Mouse (Mus musculus) kidney, adult 9 months (tissue): ENCODE results near the gene Prpf19.

Experiments
- DNase-seq: peaks from one replicate; pipeline ENCODE4 v3.0.0; 2022

Gene Prpf19

GRCm38 (mm10) chr19:10895016-10895528 lies at the start of gene Prpf19:
Gene Prpf19, plus strand, starts transcription at chr19:10895231.
- peak; percentile 98 for DNase-seq

GRCm38 (mm10) chr19:10845454-10845853 lies 49.6 kb upstream of the Prpf19 start:
- DNase-seq = no peak

DNA sequence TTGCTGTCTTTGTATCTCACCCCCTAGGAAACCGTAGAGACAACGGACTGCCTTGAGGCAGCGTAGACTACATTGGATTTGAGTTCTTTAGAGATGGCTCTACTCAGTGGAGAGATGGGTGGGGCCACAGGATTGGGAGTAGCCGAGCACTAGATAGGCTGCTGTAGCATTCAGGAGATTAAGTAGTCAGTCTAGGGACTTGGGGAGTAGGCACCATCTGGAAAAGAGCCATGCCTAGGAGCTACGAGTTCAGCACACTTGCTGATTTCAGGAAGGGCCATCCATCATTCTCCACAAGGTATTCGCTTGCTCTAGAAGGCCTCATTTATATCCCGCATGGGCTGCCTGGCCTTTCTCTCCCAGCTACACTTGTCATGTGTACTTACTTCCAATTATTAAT lies 48.9 kb upstream of the Prpf19 start:
- no peak for DNase-seq

GRCm38 (mm10) chr19:10847311-10848087 lies 47.5 kb upstream of the Prpf19 start:
- DNase-seq = peak; percentile 38

DNA sequence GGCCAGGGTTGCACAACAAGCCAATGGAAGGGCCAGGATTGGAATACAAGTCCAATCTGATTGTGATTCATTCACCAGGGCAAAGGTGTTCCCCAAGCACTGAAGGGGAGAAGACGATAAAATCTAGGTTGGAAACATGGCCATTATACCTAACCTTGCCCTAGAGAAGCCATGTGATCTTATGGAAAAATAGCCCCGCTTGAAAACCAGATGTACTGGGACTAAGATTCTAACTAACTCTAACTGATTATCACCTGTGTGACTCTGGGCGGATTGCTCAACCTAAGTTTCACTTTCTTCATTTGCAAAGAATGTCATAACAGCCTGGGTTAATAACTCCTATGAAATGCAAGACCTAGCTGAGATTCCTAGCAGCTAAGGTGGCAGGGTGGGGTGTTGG lies 39.6 kb upstream of the Prpf19 start:
- no peak for DNase-seq

GRCm38 (mm10) chr19:10856520-10856919 lies 38.5 kb upstream of the Prpf19 start:
- DNase-seq = no peak

GRCm38 (mm10) chr19:10860072-10860497 lies 34.9 kb upstream of the Prpf19 start:
- DNase-seq = no peak

GRCm38 (mm10) chr19:10866351-10866750 lies 28.7 kb upstream of the Prpf19 start:
- no peak for DNase-seq

GRCm38 (mm10) chr19:10867946-10868622 lies 26.9 kb upstream of the Prpf19 start:
- no peak for DNase-seq

DNA sequence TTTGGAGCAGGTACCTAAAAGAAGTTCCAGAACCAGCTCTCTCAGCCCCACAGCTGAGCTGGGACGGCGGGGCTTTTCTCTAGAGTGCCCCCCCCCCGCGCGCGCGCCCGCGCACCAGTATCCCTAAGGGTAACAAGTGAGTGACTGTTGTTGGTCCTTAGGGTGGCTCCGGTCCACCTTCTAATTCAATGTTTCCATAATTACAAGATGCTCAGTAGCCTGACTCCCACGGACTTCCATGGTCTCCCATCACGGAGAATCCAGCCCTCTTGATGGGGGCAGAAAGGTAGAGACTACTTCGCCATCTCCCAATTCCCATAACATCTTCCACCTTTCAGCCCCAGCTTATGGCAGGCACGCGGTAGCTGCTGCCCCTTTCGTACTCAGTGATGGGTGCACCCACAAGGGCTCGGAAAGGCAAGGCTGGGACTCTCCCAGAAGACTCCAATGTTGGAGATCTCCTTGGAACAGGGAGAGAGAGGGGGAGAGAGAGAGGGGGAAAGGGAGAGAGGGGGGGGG lies 26.3 kb upstream of the Prpf19 start:
- DNase-seq = no peak

GRCm38 (mm10) chr19:10869241-10869885 lies 25.7 kb upstream of the Prpf19 start:
- DNase-seq = peak; percentile 69

DNA sequence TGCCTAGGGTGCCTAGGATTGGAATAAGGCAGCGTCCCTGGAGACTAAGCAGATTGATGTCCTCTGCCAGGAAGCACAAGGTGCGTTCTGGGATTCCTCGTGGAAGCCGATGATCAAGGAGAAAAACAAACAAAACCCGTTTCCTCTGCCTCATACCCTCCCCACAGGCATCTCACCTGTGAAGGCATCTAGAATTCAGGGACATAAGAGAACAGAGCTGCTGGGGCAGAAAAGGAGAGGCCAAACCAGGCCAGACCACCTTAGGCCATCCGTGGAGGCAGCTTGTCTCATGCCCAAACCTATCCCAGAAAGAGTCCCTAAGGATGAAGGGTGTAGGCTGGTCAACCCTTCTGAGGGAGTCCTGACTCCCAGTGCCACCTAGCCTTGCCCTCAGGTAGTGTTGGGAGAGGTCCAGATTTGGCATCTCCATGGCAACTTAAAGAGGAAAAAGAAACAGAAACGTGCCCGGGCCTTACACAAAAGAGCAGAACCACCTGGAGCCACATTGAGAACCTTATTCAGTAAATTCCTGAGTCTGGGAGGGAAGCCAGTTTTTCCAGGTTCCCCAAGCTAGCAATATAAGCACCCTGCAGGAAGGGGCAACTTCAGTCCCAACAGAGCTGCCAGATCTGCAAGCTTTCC lies 25.0 kb upstream of the Prpf19 start, which contains the start of gene Tmem132a:
Gene Tmem132a (minus strand): TSS at position 55 of the 642 bp plus-strand sequence.
- peak; percentile 44 for DNase-seq

GRCm38 (mm10) chr19:10870676-10871075 lies 24.4 kb upstream of the Prpf19 start:
- no peak for DNase-seq

- DNase-seq = no peak
These were observed 23.6 kb upstream of the Prpf19 start for GRCm38 (mm10) chr19:10871328-10871961.

DNA sequence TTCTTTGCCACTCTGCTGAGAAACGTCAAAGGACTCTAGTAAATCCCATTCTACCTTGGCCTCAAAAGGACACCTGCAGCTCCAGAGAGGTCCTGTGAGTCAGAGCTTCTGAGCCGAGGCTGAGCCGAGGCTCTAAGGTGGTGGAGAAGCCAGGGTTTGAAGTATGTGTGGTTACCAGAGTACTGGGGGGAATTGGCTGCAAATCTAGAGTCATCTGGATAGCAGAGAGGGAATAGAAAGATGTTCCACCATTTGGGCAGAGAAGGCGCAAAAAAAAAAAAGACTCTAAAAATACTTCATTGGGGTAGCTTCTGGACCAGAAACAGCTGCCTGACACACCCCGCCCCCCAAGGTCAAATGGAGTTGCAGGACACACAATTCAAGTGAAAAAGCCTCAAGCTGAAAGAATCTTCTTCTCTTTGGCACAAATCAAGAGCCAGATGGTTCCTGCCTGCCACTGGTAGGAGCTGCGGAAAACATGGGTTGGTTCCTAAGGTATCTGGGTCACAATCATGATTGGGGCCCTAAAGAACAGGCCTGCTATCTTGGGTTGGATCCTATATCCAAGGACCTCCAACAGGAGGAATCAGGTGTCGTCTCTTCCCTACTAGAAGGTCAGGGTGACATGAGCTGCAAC lies 16.7 kb upstream of the Prpf19 start:
- DNase-seq = no peak

DNA sequence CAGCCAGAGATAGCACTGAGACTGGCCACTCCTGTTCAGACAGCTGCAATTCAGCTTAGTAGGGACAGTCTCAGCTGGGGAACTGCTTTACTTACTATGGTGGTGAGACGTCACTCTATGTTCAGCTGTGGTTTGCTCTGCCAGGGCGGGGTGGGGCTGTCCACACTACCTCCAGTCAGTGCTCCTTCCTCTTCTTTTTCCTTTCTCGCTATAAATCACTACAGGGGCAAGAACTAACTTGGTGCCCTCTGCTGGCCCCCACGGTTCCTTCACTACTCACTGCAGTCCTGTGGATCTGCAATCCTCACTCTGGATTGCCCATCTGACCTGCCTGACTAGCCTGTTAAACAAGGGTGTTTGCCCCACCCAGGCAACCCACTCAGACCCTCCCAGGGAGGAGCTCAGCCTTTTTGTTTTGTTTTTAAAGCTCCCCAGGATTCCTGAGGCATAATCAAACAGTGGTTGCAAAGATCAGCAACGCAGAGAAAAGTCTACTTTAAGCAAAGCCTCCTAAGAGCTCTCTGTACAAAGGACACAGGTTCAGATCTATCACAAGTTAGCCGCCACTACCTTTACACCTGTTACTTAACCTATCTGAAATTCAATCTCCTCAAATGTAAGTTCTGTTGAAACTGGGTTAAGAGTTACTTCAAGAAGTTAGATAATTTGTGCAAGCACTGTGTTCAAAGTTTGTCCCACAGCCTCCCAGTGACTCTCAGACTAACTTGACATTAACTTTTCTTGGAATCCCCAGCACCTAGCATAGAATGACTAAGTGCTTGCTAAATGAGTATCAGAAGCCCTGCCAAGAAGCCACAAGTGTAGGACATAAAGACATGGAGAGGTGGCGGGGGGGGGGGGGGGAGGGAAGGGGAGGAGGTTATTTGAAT lies 14.7 kb upstream of the Prpf19 start:
- peak; percentile 61 for DNase-seq

GRCm38 (mm10) chr19:10880975-10881425 lies 14.0 kb upstream of the Prpf19 start:
- no peak for DNase-seq

DNA sequence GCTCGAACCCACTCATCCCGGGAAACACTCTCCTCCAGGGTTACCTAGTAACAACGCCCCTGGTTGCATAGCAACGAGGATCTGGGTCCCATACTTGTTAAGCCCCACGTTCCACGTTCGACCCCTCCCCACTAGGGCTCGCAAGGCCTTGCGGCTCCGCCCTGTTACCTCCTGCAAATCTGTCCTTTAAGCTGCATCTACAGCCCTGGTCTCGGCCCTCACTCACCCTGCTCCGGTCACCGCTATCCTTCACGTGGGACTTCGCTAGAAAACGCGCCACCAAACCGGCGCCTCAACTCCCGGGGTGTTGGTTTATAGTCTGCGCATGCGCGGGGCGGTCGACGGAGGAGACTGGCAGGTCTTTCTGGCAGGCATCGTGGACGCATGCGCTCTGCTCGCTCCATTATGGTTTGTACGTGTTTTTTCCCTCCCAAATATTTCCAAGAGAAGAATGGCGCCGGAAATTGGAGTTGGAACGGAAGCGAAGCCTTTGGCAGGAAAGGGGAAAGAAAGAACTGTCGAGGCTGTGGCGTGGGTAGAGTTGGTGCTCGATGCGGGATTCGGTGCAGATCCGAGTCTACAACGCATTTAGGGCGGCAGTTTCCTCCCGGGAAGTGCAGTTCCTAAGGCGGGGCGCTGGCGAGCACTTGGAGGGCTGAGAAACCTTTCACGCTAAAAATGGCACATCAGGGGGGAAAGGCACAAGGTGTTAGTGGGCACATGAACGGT lies 13.4 kb upstream of the Prpf19 start, which contains the start of gene Tmem109:
Gene Tmem109 (minus strand): TSS at position 576 of the 729 bp plus-strand sequence.
- peak; percentile 94 for DNase-seq

GRCm38 (mm10) chr19:10892201-10892600 lies 2.8 kb upstream of the Prpf19 start:
- DNase-seq = no peak

GRCm38 (mm10) chr19:10895708-10896107 lies 677 bp downstream of the Prpf19 start:
- DNase-seq = no peak
